Mouse (Mus musculus): ENCODE data around the gene Foxo6. TPM values are rescaled to one million over a fixed set of nuclear protein-coding genes. Genes with fewer than 3 reads are reported as not detected.

Foxo6 gene
- polyA plus RNA-seq, 1 experiment, result 3.1 TPM

GRCm38 (mm10) chr4:120284187-120284586 is 3.0 kb downstream of the Foxo6 start:
- Histone ChIP-seq H3K36me3 (ENCODE audit: control insufficient read depth, insufficient read depth, low read length) (no peaks in the 10 kb centered on the region), H3K4me1 (ENCODE audit: control insufficient read depth, insufficient read depth, low read length) (peaks cover 25% of the 10 kb centered on the region), H3K27me3 (ENCODE audit: control insufficient read depth, insufficient read depth, low read length) (no peaks in the 10 kb centered on the region), H3K4me3 (ENCODE audit: control insufficient read depth, low read depth, low read length) (no peak overlapping the region), H3K27ac (ENCODE audit: control insufficient read depth, insufficient read depth, low read depth, low read length) (no peak overlapping the region)
- TF ChIP-seq CTCF (IDR thresholded peaks at IDR 0.05; ENCODE audit: control insufficient read depth, insufficient read depth, insufficient replicate concordance, low read depth, low read length) (no peak), POLR2A (IDR thresholded peaks at IDR 0.05; ENCODE audit: control insufficient read depth, low read depth, low read length) (no peak)

- no peak overlapping the region for H3K4me3 ChIP-seq (ENCODE audit: control insufficient read depth, low read depth, low read length)
- H3K27ac ChIP-seq (ENCODE audit: control insufficient read depth, insufficient read depth, low read depth, low read length), result no peak overlapping the region
- no peak for TF ChIP-seq CTCF (IDR thresholded peaks at IDR 0.05; ENCODE audit: control insufficient read depth, insufficient read depth, insufficient replicate concordance, low read depth, low read length)
- TF ChIP-seq POLR2A (IDR thresholded peaks at IDR 0.05; ENCODE audit: control insufficient read depth, low read depth, low read length), result no peak
- H3K4me1 ChIP-seq (ENCODE audit: control insufficient read depth, insufficient read depth, low read length), result peaks cover 22% of the 10 kb centered on the region
- H3K36me3 ChIP-seq (ENCODE audit: control insufficient read depth, insufficient read depth, low read length), result no peaks in the 10 kb centered on the region
- no peaks in the 10 kb centered on the region for H3K27me3 ChIP-seq (ENCODE audit: control insufficient read depth, insufficient read depth, low read length)
These were observed 4.0 kb downstream of the Foxo6 start for GRCm38 (mm10) chr4:120283141-120283540.

GRCm38 (mm10) chr4:120282568-120283091 is 4.5 kb downstream of the Foxo6 start:
- Histone ChIP-seq H3K4me1 (ENCODE audit: control insufficient read depth, insufficient read depth, low read length) (peaks cover 21% of the 10 kb centered on the region), H3K36me3 (ENCODE audit: control insufficient read depth, insufficient read depth, low read length) (no peaks in the 10 kb centered on the region), H3K4me3 (ENCODE audit: control insufficient read depth, low read depth, low read length) (peak overlapping the region; percentile 32), H3K27me3 (ENCODE audit: control insufficient read depth, insufficient read depth, low read length) (no peaks in the 10 kb centered on the region), H3K27ac (ENCODE audit: control insufficient read depth, insufficient read depth, low read depth, low read length) (no peak overlapping the region)
- TF ChIP-seq POLR2A (IDR thresholded peaks at IDR 0.05; ENCODE audit: control insufficient read depth, low read depth, low read length) (no peak), CTCF (IDR thresholded peaks at IDR 0.05; ENCODE audit: control insufficient read depth, insufficient read depth, insufficient replicate concordance, low read depth, low read length) (no peak)

GRCm38 (mm10) chr4:120281011-120281410 is 6.1 kb downstream of the Foxo6 start:
- no peaks in the 10 kb centered on the region for H3K27me3 ChIP-seq (ENCODE audit: control insufficient read depth, insufficient read depth, low read length)
- H3K4me3 ChIP-seq (ENCODE audit: control insufficient read depth, low read depth, low read length), result no peak overlapping the region
- H3K36me3 ChIP-seq (ENCODE audit: control insufficient read depth, insufficient read depth, low read length), result no peaks in the 10 kb centered on the region
- no peak for TF ChIP-seq CTCF (IDR thresholded peaks at IDR 0.05; ENCODE audit: control insufficient read depth, insufficient read depth, insufficient replicate concordance, low read depth, low read length)
- TF ChIP-seq POLR2A (IDR thresholded peaks at IDR 0.05; ENCODE audit: control insufficient read depth, low read depth, low read length), result no peak
- H3K4me1 ChIP-seq (ENCODE audit: control insufficient read depth, insufficient read depth, low read length), result peaks cover 13% of the 10 kb centered on the region
- no peak overlapping the region for H3K27ac ChIP-seq (ENCODE audit: control insufficient read depth, insufficient read depth, low read depth, low read length)

- H3K4me3 ChIP-seq (ENCODE audit: control insufficient read depth, low read depth, low read length), result no peak overlapping the region
- no peaks in the 10 kb centered on the region for H3K27me3 ChIP-seq (ENCODE audit: control insufficient read depth, insufficient read depth, low read length)
- no peaks in the 10 kb centered on the region for H3K36me3 ChIP-seq (ENCODE audit: control insufficient read depth, insufficient read depth, low read length)
- TF ChIP-seq CTCF (IDR thresholded peaks at IDR 0.05; ENCODE audit: control insufficient read depth, insufficient read depth, insufficient replicate concordance, low read depth, low read length) (no peak), POLR2A (IDR thresholded peaks at IDR 0.05; ENCODE audit: control insufficient read depth, low read depth, low read length) (no peak)
- H3K27ac ChIP-seq (ENCODE audit: control insufficient read depth, insufficient read depth, low read depth, low read length), result no peak overlapping the region
- peaks cover 13% of the 10 kb centered on the region for H3K4me1 ChIP-seq (ENCODE audit: control insufficient read depth, insufficient read depth, low read length)
These were observed 6.7 kb downstream of the Foxo6 start for GRCm38 (mm10) chr4:120280432-120280831.

- Histone ChIP-seq H3K27ac (ENCODE audit: control insufficient read depth, insufficient read depth, low read depth, low read length) (no peak overlapping the region; the same call in 1 of the 2 replicates), H3K27me3 (ENCODE audit: control insufficient read depth, insufficient read depth, low read length) (no peaks in the 10 kb centered on the region), H3K4me1 (ENCODE audit: control insufficient read depth, insufficient read depth, low read length) (peaks cover 4% of the 10 kb centered on the region), H3K4me3 (ENCODE audit: control insufficient read depth, low read depth, low read length) (no peak overlapping the region), H3K36me3 (ENCODE audit: control insufficient read depth, insufficient read depth, low read length) (no peaks in the 10 kb centered on the region)
- TF ChIP-seq POLR2A (IDR thresholded peaks at IDR 0.05; ENCODE audit: control insufficient read depth, low read depth, low read length), result no peak
These were observed 9.8 kb downstream of the Foxo6 start for GRCm38 (mm10) chr4:120277255-120277928.

GRCm38 (mm10) chr4:120275487-120275886 is 11.7 kb downstream of the Foxo6 start:
- Histone ChIP-seq H3K27me3 (ENCODE audit: control insufficient read depth, insufficient read depth, low read length) (no peaks in the 10 kb centered on the region), H3K27ac (ENCODE audit: control insufficient read depth, insufficient read depth, low read depth, low read length) (no peak overlapping the region), H3K4me1 (ENCODE audit: control insufficient read depth, insufficient read depth, low read length) (no peaks in the 10 kb centered on the region), H3K4me3 (ENCODE audit: control insufficient read depth, low read depth, low read length) (no peak overlapping the region), H3K36me3 (ENCODE audit: control insufficient read depth, insufficient read depth, low read length) (no peaks in the 10 kb centered on the region)
- TF ChIP-seq CTCF (IDR thresholded peaks at IDR 0.05; ENCODE audit: control insufficient read depth, insufficient read depth, insufficient replicate concordance, low read depth, low read length) (no peak), POLR2A (IDR thresholded peaks at IDR 0.05; ENCODE audit: control insufficient read depth, low read depth, low read length) (no peak)

All from testis, adult 2 months (tissue).